Mouse (Mus musculus): ENCODE data around the gene Prkcd. TPM values are rescaled to one million over a fixed set of nuclear protein-coding genes. Genes with fewer than 3 reads are reported as not detected.

Gene Prkcd
- polyA plus RNA-seq, 2 experiments: 46.1 to 105 TPM

DNA sequence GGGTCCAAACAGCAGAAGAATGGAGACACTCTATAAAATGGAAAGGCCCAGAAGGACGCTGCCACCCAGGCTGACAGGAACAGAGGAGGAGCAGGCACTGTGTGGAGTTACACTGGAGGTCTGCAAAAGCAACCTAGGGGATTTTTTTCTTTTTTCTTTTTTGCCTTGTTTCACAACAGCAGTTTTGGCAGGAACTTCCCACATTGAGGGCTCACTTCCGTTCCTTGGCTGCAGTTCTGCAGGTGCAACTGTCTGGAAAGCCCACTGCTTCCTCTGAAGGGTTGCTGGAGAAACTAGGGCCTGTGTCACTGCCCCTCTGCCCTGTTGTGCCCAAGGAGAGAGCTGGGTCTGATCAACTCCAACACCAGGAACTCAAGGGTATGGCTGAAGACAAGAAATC, 15.7 kb upstream of the Prkcd start:
- DNase-seq (ENCODE audit: low spot score) (no peak), ATAC-seq (ENCODE audit: low FRiP score, low read depth) (no peak)
- H3K36me3 ChIP-seq (ENCODE audit: control insufficient read depth, insufficient read depth, low read length): no peaks in the 10 kb centered on the region
- H3K27me3 ChIP-seq (ENCODE audit: control insufficient read depth, insufficient read depth, low read length): no peaks in the 10 kb centered on the region
- 67% methylated on average over 2 of the region's 2 CpGs for whole genome bisulfite sequencing
- H3K4me3 ChIP-seq (replicated peaks; ENCODE audit: low read length): no peak overlapping the region
- H3K9ac ChIP-seq (ENCODE audit: low read depth, low read length, severe bottlenecking): no peak overlapping the region
- no peak overlapping the region for H3K27ac ChIP-seq (replicated peaks; ENCODE audit: low read depth, low read length)
- H3K9me3 ChIP-seq (ENCODE audit: control insufficient read depth, low read length): no peaks in the 10 kb centered on the region
- no peak overlapping the region for H3K4me2 ChIP-seq (replicated peaks; ENCODE audit: low read depth, low read length, severe bottlenecking)
- no peak for TF ChIP-seq POLR2A (IDR thresholded peaks at IDR 0.05; ENCODE audit: borderline replicate concordance, extremely low read depth, insufficient read depth, insufficient read length)
- peaks cover 9% of the 10 kb centered on the region for H3K4me1 ChIP-seq (ENCODE audit: control insufficient read depth, insufficient read depth, low read length)

DNA sequence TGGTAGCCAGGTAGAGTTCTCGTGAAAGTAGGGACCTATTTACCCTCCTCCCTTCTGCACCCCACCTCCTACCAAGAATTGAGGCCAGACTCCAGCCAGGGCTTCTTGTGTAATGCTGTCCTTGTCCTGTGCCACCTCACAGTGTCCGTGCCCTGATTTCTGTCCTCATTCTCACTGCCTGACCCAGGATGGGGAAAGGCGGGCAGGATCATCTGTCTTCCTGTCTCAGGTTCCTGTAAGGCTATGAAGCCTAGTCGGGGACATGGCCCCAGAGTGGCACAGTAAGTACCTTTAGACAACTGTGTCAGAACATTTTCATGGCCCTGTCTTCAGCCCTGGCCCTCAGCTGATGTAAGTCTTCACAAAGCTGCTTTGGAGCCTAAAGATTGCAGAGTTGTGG, 12.7 kb upstream of the Prkcd start:
- 75% methylated on average over 4 of the region's 4 CpGs for WGBS
- H3K9ac ChIP-seq (ENCODE audit: low read depth, low read length, severe bottlenecking): no peak overlapping the region

DNA sequence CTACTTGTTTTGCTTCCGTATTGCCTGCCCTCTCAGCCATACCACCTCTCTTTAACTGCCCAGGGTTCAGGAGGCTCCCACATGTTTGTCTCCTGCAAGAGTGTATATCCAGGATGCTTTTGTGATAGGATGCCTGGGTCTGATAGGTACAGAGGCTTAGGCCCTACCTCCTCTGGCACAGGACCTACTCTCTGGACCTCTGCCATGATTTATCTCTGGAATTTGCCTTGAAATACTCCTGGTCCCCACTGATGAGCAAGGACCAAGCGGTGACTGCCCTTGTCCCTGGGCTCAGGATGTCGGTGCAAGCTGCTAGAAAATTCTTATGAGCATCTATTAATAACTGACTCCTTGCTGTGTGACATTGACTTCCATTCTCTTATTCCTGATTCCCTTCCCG, 12.0 kb upstream of the Prkcd start:
- no peak for ATAC-seq (ENCODE audit: low FRiP score, low read depth)
- peaks cover 11% of the 10 kb centered on the region for H3K4me1 ChIP-seq (ENCODE audit: control insufficient read depth, insufficient read depth, low read length)
- WGBS: 82% methylated on average over 4 of the region's 4 CpGs

More for the DNA sequence above, 12.7 kb upstream of the Prkcd start:
- no peak overlapping the region for H3K4me2 ChIP-seq (replicated peaks; ENCODE audit: low read depth, low read length, severe bottlenecking)
- no peak overlapping the region for H3K4me3 ChIP-seq (replicated peaks; ENCODE audit: low read length)
- no peaks in the 10 kb centered on the region for H3K9me3 ChIP-seq (ENCODE audit: control insufficient read depth, low read length)
- ATAC-seq (ENCODE audit: low FRiP score, low read depth) (no peak), DNase-seq (ENCODE audit: low spot score) (no peak)
- no peaks in the 10 kb centered on the region for H3K36me3 ChIP-seq (ENCODE audit: control insufficient read depth, insufficient read depth, low read length)
- H3K27ac ChIP-seq (replicated peaks; ENCODE audit: low read depth, low read length): no peak overlapping the region
- H3K27me3 ChIP-seq (ENCODE audit: control insufficient read depth, insufficient read depth, low read length): no peaks in the 10 kb centered on the region
- no peak for TF ChIP-seq POLR2A (IDR thresholded peaks at IDR 0.05; ENCODE audit: borderline replicate concordance, extremely low read depth, insufficient read depth, insufficient read length)
- H3K4me1 ChIP-seq (ENCODE audit: control insufficient read depth, insufficient read depth, low read length): peaks cover 11% of the 10 kb centered on the region

DNA sequence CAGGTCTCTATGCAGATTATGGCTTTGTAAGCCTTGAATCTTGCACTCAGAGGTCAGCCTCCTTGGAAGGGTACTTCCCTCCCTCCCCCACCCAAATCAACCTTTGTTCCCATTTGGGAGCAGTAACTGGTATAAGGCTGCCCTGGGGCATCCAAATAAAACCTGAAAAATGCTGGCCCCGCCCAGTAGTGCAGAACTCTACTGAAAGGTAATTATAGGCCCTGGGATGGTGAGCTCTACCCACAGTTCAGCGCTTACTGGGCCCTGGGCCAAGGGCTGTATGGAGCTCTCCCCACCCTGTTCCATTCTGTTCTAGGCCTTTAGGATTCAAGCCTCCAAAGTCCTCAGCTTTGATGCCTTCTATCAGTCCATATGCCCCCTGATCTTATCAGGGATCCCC, 11.1 kb upstream of the Prkcd start:
- Histone ChIP-seq H3K36me3 (ENCODE audit: control insufficient read depth, insufficient read depth, low read length) (no peaks in the 10 kb centered on the region), H3K4me1 (ENCODE audit: control insufficient read depth, insufficient read depth, low read length) (peaks cover 11% of the 10 kb centered on the region), H3K4me2 (replicated peaks; ENCODE audit: low read depth, low read length, severe bottlenecking) (no peak overlapping the region), H3K9ac (ENCODE audit: low read depth, low read length, severe bottlenecking) (no peak overlapping the region), H3K9me3 (ENCODE audit: control insufficient read depth, low read length) (no peaks in the 10 kb centered on the region), H3K27me3 (ENCODE audit: control insufficient read depth, insufficient read depth, low read length) (no peaks in the 10 kb centered on the region), H3K4me3 (replicated peaks; ENCODE audit: low read length) (no peak overlapping the region), H3K27ac (replicated peaks; ENCODE audit: low read depth, low read length) (no peak overlapping the region)
- no peak for ATAC-seq (ENCODE audit: low FRiP score, low read depth)
- TF ChIP-seq POLR2A (IDR thresholded peaks at IDR 0.05; ENCODE audit: borderline replicate concordance, extremely low read depth, insufficient read depth, insufficient read length): no peak
- peak; percentile 61 for DNase-seq (ENCODE audit: low spot score)
- 25% methylated on average over 2 of the region's 2 CpGs for WGBS

More for the DNA sequence above, 12.0 kb upstream of the Prkcd start:
- H3K27ac ChIP-seq (replicated peaks; ENCODE audit: low read depth, low read length): no peak overlapping the region
- no peak overlapping the region for H3K4me3 ChIP-seq (replicated peaks; ENCODE audit: low read length)
- no peaks in the 10 kb centered on the region for H3K36me3 ChIP-seq (ENCODE audit: control insufficient read depth, insufficient read depth, low read length)
- DNase-seq (ENCODE audit: low spot score): no peak
- no peaks in the 10 kb centered on the region for H3K27me3 ChIP-seq (ENCODE audit: control insufficient read depth, insufficient read depth, low read length)
- no peak for TF ChIP-seq POLR2A (IDR thresholded peaks at IDR 0.05; ENCODE audit: borderline replicate concordance, extremely low read depth, insufficient read depth, insufficient read length)
- H3K9me3 ChIP-seq (ENCODE audit: control insufficient read depth, low read length): no peaks in the 10 kb centered on the region
- no peak overlapping the region; the same call in 1 of the 2 replicates for H3K9ac ChIP-seq (ENCODE audit: low read depth, low read length, severe bottlenecking)
- H3K4me2 ChIP-seq (replicated peaks; ENCODE audit: low read depth, low read length, severe bottlenecking): no peak overlapping the region

DNA sequence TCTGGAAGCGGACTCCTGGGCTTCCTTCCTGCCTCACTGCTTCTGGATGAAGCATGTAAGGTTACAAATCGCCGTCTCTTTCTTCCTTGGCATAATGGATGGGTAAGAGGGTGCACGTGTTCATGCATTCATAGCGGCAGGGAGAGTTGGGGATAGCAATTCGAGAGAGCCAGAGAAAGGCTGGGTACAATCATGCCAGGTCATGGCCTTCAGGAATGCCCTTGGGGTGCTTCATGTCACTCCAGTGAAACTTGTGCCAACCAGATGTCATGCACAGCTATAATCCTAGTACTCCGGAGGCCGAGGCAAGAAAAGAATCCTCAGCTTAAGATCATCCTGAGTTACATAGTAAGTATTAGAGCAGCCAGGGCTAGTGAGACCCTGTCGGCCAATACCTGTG, 10.5 kb upstream of the Prkcd start:
- WGBS: 74% methylated on average over 9 of the region's 9 CpGs

More for the DNA sequence above, 10.5 kb upstream of the Prkcd start:
- Histone ChIP-seq H3K9ac (ENCODE audit: low read depth, low read length, severe bottlenecking) (no peak overlapping the region), H3K4me3 (replicated peaks; ENCODE audit: low read length) (no peak overlapping the region), H3K4me2 (replicated peaks; ENCODE audit: low read depth, low read length, severe bottlenecking) (no peak overlapping the region), H3K4me1 (ENCODE audit: control insufficient read depth, insufficient read depth, low read length) (peaks cover 11% of the 10 kb centered on the region), H3K27me3 (ENCODE audit: control insufficient read depth, insufficient read depth, low read length) (no peaks in the 10 kb centered on the region), H3K27ac (replicated peaks; ENCODE audit: low read depth, low read length) (no peak overlapping the region), H3K9me3 (ENCODE audit: control insufficient read depth, low read length) (no peaks in the 10 kb centered on the region), H3K36me3 (ENCODE audit: control insufficient read depth, insufficient read depth, low read length) (no peaks in the 10 kb centered on the region)
- DNase-seq (ENCODE audit: low spot score): no peak
- no peak for TF ChIP-seq POLR2A (IDR thresholded peaks at IDR 0.05; ENCODE audit: borderline replicate concordance, extremely low read depth, insufficient read depth, insufficient read length)
- ATAC-seq (ENCODE audit: low FRiP score, low read depth): no peak

Data from limb, embryonic 14.5 days (tissue).